Mouse (Mus musculus) R1 (cell line): ENCODE results near the gene Ap3b1.
"Not testable (repeated sequence)": the region's sequence is repeated elsewhere in the genome, so short reads cannot be mapped to it uniquely, and the experiment has no call there.

Source experiments
- DNase-seq: peaks from one replicate; pipeline ENCODE4 v3.0.0-alpha.2; 2018; ENCODE audit warnings: low read depth, low spot score

Ap3b1 gene

DNA sequence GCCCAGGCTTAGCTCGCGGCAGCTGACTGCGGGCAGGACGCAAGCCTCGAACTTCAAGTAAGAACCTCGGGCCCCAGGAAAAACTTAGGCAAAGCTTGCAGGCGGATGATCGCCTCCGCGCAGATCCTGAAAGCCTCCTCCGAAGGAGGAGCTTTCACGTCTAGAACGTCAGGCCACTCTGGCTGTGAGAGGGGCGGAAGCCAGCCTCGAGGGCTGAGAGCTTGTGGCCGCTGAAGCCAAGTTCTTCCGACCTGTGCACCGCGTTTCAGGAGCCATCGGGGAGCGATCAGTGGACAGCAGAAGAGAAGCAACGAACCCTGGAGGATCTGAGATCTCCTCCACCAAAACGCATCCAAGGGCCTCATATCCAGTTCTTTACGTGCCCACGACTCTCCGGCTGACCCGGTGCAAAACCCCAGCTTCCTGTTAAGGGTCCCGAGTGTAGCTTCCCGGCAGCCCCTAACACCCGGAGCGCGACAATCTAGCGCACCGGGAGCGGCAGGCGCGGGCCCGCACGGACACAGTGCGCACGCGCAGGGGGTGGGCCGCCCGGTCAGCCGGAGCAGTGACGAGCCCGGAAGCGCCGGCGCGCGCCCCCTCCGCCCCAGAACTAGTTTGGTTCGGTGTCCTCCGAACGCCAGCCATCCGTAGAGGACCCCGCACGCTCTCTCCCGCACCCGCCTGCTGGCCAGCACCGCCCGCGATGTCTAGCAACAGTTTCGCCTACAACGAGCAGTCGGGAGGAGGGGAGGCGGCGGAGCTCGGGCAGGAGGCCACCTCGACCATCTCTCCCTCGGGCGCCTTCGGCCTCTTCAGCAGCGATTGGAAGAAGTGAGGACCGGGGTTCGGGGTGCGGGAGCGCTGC is at the start of gene Ap3b1:
Gene Ap3b1 (plus strand): TSS at position 560 of the 865 bp plus-strand sequence.
- DNase-seq = peak; percentile 88

DNA sequence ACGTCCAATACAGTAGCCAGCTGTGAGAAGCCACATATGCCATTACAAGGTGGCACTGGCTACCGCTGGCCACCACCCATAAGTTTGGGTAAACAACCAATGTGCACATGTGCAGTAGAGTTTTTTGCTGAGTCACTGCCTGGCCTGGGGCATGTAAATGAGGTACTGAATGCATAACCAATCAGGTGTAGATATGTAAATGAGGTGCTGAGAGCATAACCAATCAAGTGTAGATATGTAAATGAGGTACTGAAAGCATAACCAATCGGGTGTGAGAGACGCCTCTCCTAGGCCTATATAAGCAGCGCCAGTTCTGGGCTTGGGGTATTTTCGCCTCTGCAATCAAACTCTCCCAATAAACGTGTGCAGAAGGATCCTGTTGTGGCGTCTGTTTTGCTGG is 45.9 kb upstream of the Ap3b1 start:
- peak; percentile 72 for DNase-seq

DNA sequence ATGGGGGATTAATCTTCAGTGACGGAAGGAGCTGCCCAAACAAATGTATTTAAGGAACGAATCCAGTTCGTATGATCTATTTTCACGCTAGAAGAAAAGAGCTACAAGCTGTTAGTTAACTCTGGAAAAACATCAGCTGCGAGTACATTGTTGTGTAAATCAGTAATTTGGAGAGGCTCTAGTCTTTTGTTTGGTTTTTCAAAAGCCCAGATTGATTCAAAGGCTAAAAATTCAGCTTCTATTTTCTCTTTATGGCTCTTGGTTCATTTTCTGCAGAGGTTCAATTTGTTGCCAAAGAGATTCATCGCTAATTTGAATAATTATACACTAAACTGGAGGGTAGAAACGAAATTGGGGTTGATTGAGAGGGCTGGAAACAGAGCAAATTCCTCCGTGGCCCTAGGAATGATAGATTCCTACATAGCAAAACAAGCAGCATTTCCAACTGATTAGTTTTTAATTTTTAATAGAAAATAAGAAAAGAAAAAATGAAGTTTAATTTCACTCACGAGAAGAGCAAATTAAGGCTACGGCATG is 41.7 kb upstream of the Ap3b1 start:
- peak; percentile 18 for DNase-seq

DNA sequence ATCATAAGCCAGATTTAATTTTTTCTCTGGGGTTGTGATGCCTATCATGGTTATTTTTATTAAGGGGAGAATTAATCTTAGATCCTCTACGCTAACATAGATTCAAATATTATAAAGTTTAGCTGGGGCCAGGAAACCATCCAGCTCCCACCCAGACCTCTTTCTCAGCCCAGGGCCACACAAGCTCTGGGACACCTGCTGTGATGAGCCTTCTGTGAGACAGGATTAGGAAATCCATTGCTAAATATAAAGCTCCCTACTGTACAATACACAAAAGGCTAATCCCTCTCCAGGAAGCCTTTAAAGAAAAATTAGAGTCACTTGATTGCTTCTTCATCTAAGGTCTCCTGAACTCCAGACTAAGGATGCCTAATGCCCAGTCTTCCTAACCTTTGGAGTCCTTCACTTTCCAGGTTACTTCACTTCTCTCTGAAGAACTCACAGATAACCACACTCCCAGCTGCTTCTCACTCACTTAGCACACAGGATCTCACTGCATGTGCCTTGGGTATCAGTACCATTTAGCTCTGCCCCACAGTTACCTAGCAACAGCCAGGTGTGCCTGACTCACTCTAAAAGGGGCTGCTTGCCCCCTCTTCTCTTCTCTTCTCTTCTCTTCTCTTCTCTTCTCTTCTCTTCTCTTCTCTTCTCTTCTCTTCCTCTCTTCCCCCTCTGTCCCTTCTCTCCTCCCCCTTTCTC is 37.5 kb upstream of the Ap3b1 start:
- DNase-seq = peak; percentile 38

DNA sequence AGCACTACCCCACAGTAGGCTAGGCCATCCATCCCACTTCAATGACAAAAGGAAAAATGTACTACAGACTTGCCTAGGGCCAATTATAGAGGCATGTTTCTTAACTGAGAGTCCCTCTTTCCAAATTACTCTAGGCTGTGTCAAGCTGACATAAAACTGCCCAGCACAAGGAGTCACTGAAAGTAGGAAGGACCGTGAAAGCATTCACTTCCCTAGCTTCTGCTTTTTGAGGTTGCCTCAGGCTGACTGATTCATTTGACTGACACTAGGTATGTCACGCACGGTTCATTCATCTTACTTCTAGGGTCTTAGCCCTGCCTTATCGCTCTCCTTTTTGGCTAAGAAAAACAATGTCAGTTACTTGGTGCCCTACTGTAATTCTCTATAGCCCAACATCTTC is 36.3 kb upstream of the Ap3b1 start:
- no peak for DNase-seq

DNA sequence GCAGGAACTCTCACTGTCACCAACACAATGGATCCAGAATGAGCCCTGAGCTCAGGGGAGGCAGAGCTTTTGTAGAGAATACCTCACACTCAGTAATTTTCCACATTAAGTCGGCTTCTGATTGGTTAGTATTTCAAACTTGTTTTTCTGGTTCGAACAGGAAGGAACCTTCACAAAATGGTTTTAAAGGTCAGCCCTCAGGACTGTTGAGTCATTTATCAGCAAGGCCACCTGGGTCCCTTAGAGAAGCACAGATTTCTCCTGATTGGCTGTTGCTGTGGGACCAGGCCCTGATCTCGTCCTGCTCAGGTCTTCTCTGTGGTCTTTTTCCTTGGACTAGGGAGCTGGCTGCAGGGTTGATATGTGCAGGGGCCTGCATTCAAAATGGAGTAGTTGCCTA is 30.7 kb upstream of the Ap3b1 start:
- peak; percentile 58 for DNase-seq

DNA sequence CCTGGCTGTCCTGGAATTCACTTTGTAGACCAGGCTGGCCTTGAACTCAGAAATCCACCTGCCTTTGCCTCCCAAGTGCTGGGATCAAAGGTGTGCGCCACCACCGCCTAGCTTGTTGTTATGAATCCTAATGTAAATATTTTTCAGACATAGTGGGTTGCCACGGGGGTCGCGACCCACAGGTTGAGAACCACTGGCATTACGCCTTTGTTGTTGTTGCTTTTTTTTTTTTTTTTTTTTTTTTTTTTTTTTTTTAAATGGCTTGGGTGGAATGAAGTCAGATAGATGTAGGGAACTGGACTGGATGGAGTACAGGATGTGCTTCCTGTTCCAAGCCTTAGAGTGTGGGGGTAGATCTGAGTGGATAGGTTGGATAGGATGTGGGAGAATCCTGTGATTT is 29.8 kb upstream of the Ap3b1 start:
- not testable (repeated sequence) for DNase-seq

DNA sequence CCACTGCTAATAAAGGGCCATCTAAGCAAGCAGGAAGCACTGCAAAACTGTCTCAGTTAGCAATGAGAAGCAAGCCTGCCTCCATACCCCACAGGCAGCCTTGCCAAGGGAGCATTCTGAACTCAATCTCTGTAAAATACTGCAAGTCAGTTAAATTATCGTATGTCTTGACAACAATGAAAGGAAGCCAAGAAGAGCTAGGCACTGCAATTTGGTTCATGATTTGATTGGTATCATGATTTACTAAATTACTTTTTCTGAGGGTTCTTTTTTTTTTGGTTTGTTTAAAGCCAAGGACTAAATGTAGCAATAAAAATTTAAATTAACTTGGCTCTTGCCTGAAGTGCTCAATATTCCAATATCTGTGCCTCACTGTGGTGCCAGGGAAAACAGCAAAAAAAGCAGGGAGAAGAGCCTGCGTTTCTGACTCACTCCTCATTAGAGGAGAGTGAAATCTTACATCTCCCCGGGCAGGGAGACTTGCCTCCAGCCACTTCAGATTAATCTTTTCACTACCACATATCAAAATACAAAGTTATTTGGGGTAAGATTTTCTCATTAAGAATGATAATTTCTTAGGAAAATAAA is 28.3 kb upstream of the Ap3b1 start:
- no peak for DNase-seq

DNA sequence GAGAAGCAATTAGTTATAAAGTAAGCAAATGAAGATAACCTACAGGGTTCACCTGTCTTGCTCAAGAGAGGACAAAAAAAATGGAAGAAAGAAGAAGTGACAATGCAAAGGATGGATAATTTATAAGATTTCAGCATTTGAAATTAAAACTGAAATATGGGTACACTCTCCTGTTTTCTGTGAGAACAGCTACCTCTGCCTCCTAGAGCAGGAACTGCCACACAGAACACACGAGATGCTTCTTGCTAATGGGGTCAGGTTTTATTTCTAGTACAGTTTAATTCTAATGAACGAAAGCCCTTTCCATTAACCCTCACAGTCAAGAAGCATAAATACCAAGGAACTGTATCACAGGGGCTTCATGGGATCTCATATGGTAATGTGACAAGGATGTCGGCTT is 20.4 kb upstream of the Ap3b1 start:
- DNase-seq = no peak

DNA sequence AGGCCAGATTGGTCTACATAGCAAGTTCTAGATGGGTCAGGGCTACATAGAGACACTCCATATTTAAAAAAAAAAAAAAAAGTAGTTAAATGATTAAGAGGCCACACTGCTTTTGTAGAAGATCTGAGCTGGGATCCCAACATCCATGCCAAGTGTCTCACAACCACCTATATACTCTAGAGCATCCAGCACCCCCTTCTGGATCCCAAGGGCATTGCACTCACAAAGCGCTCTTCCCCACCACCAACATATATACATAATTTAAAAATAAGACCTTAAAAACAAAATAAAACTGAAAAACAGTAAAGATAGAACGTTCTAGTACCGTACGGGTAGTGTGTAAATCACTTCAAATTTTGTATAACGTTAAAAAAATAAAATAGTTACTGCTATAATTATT is 15.6 kb upstream of the Ap3b1 start:
- DNase-seq = peak; percentile 48

DNA sequence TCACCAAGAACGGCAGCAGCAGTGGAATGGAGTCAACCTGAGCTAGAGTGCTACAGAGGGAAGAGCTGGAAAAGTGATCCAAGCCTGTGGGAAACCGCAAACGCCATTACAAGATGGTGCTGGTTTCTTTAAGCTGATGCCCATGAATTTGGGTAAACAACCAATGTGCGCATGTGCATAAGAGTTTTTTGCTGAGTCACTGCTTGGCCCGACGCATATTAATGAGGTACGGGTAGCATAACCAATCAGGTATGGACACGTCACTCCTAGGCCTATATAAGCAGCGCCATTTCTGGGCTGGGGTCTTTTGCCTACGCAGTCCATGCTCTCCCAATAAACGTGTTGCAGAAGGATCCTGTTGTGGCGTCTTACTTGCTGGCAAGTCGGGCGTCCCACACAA is 14.2 kb upstream of the Ap3b1 start:
- peak; percentile 62 for DNase-seq

DNA sequence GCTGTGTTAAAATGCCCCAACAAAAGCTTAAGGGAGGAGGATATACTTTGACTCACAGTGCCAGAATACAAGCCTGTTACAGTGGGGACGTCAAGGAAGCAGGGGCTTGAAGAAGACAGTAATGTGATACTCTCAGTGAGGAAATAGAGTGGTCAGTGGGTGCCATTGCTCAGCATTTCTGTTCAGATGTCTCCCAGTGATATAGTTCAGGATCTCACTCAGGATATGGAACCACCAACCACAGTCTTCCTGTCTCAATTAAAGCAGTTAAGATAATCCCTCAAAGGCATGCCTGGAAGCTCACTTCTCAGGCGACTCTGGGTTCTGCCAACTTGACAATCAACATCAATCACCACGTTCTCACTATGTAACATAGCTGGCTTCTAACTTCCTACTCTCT is 4.2 kb upstream of the Ap3b1 start:
- no peak for DNase-seq

DNA sequence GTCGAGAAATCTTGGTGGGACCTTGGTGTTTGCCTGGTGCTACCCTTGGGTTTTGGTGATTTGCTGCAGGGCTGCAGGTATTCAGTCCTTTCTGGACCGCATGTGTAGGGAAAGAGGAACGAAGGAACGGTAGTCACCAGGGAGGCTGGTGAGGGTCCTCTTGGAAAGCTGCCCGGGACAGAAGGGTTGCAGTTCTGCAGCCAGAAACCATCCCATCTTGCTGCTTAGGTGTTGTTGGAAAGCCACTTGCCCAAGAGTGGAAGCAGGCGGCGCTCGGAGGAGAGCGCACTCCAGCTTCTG is 709 bp upstream of the Ap3b1 start:
- DNase-seq = no peak

DNA sequence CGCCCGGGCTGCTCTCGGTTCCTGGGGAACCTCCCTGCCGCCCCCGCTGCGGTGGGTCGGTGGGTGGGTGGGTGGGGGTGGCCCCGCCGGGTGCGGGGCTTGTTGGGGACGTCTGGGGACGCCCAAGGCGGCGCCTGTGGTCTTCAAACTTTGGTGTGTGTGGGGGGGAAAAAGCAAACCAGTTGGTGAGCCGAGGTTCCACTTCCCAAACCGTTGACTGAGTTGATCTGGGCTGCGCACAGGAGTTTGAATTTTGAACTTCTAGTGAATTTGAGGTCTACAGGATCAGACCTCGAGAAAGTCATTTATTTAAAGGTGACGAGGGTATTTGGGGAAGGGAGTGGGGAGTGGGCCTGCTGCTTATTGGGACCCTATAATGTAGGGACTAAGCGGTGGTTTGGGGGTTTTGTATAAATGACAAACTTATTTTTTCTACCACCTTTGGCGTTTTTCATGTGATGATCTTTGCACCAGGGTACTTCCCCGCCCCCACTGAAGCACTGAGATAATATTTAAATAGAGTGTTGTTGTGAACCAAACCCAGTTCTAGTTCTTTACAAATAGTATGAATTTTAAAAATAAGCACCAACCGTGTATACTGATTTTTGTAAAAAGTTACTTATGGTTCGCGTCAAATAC is 641 bp downstream of the Ap3b1 start:
- peak; percentile 39 for DNase-seq

DNA sequence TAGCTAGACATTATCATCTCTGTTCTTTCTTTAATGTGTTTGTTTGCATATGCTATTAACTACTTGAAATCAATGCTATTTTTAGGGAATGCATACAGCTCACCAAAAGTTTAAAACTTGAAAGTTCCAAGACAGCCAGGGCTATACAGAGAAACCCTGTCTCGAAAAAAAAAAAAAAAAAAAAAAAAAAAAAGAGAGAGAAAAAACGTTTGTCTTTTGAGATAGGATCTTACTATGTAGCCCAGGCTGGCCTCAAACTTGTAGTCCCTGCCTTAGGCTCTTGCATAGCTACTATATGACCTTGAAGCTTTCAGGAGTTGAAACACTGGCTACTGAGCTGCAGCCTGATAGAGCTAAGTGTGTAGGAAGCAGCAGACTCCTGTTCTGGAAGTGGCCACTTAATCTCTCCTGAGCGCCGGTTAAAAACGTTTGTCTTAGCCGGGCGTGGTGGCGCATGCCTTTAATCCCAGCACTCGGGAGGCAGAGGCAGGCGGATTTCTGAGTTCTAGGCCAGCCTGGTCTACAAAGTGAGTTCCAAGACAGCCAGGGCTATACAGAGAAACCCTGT is 2.3 kb downstream of the Ap3b1 start:
- peak; percentile 76 for DNase-seq

DNA sequence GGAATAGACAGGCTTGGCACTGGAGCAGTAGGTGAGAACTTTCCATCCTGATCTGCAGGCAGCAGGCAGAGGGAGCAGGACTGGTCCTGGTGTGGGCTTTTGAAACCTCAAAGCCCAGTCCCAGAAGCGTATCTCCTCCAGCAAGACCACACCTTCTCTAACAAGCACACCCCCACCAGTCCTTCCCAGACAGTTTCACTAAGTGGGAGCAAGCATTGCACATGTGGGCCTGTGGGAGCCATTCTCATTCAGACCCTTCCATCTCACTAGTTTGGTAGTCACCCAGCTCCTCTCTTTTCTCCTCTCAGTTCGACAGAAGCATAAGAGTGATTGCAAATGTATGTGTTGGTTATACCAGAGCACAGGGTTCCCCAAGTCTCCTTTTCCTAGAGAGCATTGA is 5.6 kb downstream of the Ap3b1 start:
- peak; percentile 54 for DNase-seq

DNA sequence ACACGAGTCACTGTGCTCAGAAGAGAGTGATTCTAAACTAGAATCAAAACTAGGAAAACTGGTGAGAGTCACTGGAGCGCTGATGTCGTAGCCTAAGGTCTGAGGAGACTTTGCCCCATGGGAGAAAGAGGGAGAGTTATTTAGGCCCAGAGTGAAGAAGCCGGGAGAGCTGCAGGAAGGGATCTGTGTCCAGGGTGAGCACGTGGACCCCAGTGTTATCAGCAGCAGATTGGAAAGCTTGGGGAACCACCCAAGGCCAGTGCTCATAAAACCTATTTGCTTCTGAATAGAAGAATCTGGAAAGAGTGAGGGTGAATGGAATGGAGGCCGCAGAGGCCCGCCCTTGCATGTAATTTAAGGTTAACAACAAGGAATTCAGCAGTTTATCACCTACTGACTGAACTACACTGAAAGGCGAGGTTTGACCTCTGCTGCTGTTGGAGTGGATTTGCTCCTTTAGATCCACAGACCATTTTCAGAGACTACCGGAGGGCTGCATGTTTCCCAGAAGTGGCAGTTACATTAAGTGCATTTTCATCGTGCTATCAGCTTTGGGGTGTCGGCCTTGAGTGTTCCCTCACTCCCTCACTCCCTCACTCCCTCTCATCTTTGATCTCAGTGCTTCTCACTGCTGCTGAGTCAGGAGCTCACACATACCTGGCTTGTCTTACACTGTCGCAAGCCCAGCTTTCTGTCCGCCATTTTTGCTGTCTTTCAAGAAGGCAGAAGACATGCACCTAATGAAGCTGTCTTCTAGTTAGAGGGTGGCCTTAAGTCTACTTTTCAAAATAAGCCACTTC is 6.5 kb downstream of the Ap3b1 start:
- DNase-seq = peak; percentile 91

DNA sequence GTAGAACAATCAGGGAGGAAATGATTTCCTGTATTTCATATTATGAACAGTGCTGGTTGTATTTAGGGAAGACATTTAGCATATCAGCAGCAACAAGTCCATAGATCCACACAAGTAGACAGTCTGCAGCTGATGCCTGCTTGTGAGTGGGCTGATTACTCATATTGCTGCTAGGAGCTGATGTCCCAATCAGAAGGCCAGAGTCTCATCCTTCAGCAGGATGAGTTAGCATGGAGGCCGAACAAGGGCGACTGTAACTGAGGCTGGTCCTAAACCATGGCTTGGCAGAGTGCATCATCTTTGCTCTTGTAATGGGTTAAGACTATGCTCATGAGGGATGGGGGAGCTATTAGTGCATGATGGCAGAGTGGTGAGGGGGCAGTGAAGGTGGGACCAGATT is 9.1 kb downstream of the Ap3b1 start:
- DNase-seq = no peak

DNA sequence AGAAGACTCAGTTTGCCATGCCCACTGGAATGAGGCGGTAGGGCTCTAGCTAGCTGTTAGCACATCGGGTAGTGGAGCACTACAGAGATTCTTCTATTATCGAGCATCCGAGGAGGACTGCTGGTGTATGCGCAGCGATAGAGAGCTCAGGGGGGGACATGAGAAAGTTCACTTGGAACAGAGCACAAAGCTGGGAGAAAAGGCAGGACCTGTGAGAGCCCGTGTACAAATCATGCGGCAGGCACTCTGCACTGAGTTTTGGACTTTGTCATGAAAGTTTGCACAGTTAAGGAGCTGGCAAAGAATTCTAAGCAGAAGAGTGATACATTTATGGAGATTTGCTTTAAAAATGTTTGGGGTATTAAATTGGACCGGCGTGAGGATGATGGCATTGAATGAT is 11.8 kb downstream of the Ap3b1 start:
- no peak for DNase-seq

DNA sequence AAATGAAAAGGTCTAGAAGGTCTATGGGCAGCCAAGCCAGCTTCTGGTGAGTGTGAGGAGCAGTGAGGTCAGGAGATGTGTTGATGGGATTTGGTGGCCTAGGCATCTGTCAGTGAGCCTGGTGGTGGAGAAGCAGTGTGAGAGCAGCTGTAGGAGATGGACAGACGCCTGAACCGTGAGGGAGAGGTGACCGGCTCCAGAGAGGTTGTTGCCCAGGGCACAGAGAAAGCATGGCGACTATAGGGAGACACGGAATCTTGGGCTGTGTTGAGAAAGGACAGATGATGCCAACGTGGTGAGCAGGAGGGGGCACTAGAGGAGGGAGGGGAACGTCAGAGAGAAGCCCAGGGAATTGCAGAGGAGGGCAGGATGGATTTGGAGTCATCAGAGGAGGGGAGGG is 13.3 kb downstream of the Ap3b1 start:
- no peak for DNase-seq

DNA sequence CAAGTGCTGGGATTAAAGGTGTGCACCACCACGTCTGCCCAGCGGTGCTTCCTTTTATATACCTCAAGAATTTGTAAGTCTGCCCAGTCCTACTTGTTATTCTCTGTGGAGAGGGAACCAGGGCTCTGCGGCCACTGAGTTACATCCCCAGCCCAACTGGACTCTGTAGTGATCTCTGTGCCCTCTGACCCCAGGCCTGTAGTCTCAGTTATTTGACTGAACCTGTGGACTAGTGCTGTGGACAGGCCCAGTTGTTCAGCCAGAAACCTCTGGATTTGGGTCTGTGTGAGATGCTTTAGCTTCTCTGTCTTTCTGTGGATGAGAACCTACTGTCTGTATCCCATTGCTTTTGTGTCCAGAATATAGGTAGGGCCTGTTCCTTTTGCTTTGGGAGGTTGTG is 15.4 kb downstream of the Ap3b1 start:
- no peak for DNase-seq
